Mouse (Mus musculus) cerebellum, adult 2 months (tissue): ENCODE measurements around the gene Ccpg1.

ENCODE experiments used
- CTCF ChIP-seq: fragments of 200-500 bp; IDR thresholded peaks from 2 replicates; pipeline ENCODE4 v1.5.1; 2011; ENCODE audit warnings: low read depth, mild to moderate bottlenecking, control low read depth, low read length, moderate library complexity, borderline replicate concordance; ENCODE audit not compliant: insufficient read depth
- POLR2A ChIP-seq: fragments of 200-500 bp; IDR thresholded peaks from 2 replicates; pipeline ENCODE4 v1.6.1; 2011; ENCODE audit warnings: low read length, control low read depth, borderline replicate concordance; ENCODE audit not compliant: insufficient read depth

DNA sequence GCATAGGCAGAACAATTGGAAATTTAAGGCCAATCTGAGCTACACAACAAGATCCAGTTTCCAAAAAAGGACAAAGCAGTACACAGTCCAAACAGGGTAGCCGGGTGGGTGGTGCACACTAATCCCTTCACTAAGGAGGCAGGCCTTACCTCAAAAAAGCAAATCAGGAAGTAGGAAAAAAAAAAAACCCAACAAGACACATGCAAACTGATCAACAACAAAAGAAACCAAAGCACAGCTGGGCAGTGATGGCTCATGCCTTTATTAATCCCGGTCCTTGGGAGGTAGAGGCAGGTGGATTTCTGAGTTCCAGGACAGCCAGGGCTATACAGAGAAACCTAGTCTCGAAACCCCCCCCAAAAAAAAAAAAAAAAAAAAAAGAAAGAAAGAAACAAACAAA lies 2.5 kb downstream of the Ccpg1 start:
- TF ChIP-seq POLR2A = no peak
- TF ChIP-seq CTCF = no peak
